Mouse (Mus musculus): Measurements from ENCODE around the gene Bcl2l14. TPM values are rescaled to one million over a fixed set of nuclear protein-coding genes. Genes with fewer than 3 reads are reported as not detected.

Gene Bcl2l14
- polyA plus RNA-seq, 1 experiment from 2014 or later: 0.18 TPM

Other genes starting within 250 kb of the Bcl2l14 start
- 14.6 and 17.9 TPM in 2 replicates for gene Lrp6, start 170.6 kb downstream of the Bcl2l14 start, polyA plus RNA-seq (2015; fragmentation: Nextera tagmentation; extraction: Ambion mirVana)
- gene Mansc1, start 236.2 kb downstream of the Bcl2l14 start, polyA plus RNA-seq (2015; fragmentation: Nextera tagmentation; extraction: Ambion mirVana): 0.99 and 2.0 TPM in 2 replicates
- gene Borcs5, start 243.2 kb downstream of the Bcl2l14 start, polyA plus RNA-seq (2015; fragmentation: Nextera tagmentation; extraction: Ambion mirVana): 36.1 and 44.3 TPM in 2 replicates

Measured in neural tube, embryonic 15.5 days (tissue).